Mouse (Mus musculus) stomach, embryonic 16.5 days (tissue): ENCODE measurements around the gene Cand2. TPM values are rescaled to one million over a fixed set of nuclear protein-coding genes. Genes with fewer than 3 reads are reported as not detected.
"Not testable (repeated sequence)": the region's sequence is repeated elsewhere in the genome, so short reads cannot be mapped to it uniquely, and the experiment has no call there.

ENCODE experiments used
- ATAC-seq: fragments of 200-750 bp; cut with Nextera tagmentation; 2 replicates; pipeline ENCODE4 v1.8.0; 2017; ENCODE audit warnings: moderate number of reproducible peaks, moderate TSS enrichment; ENCODE audit not compliant: insufficient read depth, low FRiP score
- H3K27ac ChIP-seq: fragments of 300-500 bp; sonication (generic); 2 replicates; pipeline ENCODE4 v1.5.1; 2014; ENCODE audit warnings: low read length
- H3K27me3 ChIP-seq: fragments of 300-500 bp; sonication (generic); 2 replicates; pipeline ENCODE4 v1.6.1; 2014; ENCODE audit warnings: low read length, control low read depth, mixed read lengths; ENCODE audit not compliant: control insufficient read depth, insufficient read depth
- H3K36me3 ChIP-seq: fragments of 300-500 bp; sonication (generic); 2 replicates; pipeline ENCODE4 v1.6.1; 2014; ENCODE audit warnings: low read length; ENCODE audit not compliant: control insufficient read depth, insufficient read depth
- H3K4me1 ChIP-seq: fragments of 300-500 bp; sonication (generic); 2 replicates; pipeline ENCODE4 v1.6.1; 2014; ENCODE audit warnings: low read length, control low read depth, mixed read lengths; ENCODE audit not compliant: control insufficient read depth, insufficient read depth
- H3K4me2 ChIP-seq: fragments of 300-500 bp; sonication (generic); 2 replicates; pipeline ENCODE4 v1.6.1; 2014; ENCODE audit warnings: low read depth, low read length, mixed read lengths
- H3K4me3 ChIP-seq: fragments of 300-500 bp; sonication (generic); replicated peaks from 2 replicates; pipeline ENCODE4 v1.5.1; 2014; ENCODE audit warnings: mild to moderate bottlenecking, low read length
- H3K9ac ChIP-seq: fragments of 300-500 bp; sonication (generic); 2 replicates; pipeline ENCODE4 v1.6.1; 2014; ENCODE audit warnings: low read length
- H3K9me3 ChIP-seq: fragments of 300-500 bp; sonication (generic); replicated peaks from 2 replicates; pipeline ENCODE4 v1.6.1; 2016; ENCODE audit warnings: low read length, control low read depth; ENCODE audit not compliant: control insufficient read depth
- WGBS: fragments of 180-500 bp; shearing (Covaris S2); extraction: QIAGEN DNeasy Blood & Tissue Kit; methylation state at CpG from one replicate; pipeline ENCODE4 v1.1.7; 2014; 5-methylcytosine and 5-hydroxymethylcytosine counted together
- polyA plus RNA-seq: library from polyadenylated mRNA; unstranded; fragments of >200 nt; fragmentation: Nextera tagmentation; extraction: Ambion mirVana; gene quantifications from 2 replicates; pipeline ENCODE4 v1.2.1, GENCODE M21; 2015

The Cand2 gene
- polyA plus RNA-seq, 1 experiment from 2014 or later: 22.6 TPM

DNA sequence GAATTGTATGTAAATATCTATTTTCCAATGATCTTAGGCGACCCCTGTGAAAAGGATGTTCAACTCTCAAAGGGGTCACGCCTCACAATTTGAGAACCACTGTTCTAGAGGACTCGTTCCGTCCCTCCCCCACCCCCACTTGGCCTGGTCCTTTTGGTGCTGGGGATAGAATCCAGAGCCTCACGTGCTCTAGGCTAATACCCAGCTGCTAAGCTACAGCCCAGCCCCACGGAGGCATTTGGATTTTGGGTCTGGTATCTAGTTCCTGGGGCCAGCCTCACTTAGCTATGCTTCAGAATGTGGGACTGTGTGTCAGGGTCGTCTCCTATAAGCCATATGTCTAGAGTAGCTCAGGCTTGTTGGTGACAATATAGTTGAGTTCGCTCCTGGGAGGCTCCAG, 37.3 kb downstream of the Cand2 start:
- Histone ChIP-seq H3K4me3 (no peak overlapping the region), H3K27me3 (no peaks in the 10 kb centered on the region), H3K4me2 (no peak overlapping the region), H3K27ac (no peak overlapping the region), H3K4me1 (peaks cover 8% of the 10 kb centered on the region), H3K9ac (no peak overlapping the region), H3K9me3 (no peaks in the 10 kb centered on the region), H3K36me3 (peaks cover 7% of the 10 kb centered on the region; the same call in 1 of the 2 replicates)
- WGBS: 67% methylated on average over 8 of the region's 8 CpGs
- no peak for ATAC-seq

DNA sequence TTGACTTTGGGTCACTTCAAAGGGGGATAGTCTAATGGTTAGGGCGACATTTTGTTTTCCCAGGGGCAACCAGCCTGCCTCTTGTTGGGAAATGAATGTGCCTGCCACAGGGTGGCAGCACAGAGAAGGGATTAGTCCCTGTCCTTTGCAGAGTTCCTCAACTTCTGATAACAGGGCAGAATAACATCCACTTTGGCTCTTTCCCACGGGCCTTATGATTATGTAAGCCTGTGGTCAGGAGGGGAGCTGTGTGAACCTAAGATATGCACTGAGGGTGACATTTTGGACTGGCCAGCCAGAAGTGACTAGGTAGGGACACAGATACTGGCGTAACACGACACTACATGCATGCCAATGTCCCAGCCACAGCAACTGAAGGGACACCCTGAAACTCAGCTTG, 39.8 kb downstream of the Cand2 start:
- H3K27ac ChIP-seq: no peak overlapping the region
- no peaks in the 10 kb centered on the region for H3K27me3 ChIP-seq
- WGBS: 26% methylated on average over 4 of the region's 4 CpGs
- no peak overlapping the region for H3K4me2 ChIP-seq
- peak; percentile 23; the same call in 1 of the 2 replicates for ATAC-seq
- H3K4me1 ChIP-seq: no peaks in the 10 kb centered on the region; the same call in 1 of the 2 replicates
- no peak overlapping the region for H3K9ac ChIP-seq
- H3K36me3 ChIP-seq: no peaks in the 10 kb centered on the region
- H3K9me3 ChIP-seq: no peaks in the 10 kb centered on the region
- H3K4me3 ChIP-seq: no peak overlapping the region

DNA sequence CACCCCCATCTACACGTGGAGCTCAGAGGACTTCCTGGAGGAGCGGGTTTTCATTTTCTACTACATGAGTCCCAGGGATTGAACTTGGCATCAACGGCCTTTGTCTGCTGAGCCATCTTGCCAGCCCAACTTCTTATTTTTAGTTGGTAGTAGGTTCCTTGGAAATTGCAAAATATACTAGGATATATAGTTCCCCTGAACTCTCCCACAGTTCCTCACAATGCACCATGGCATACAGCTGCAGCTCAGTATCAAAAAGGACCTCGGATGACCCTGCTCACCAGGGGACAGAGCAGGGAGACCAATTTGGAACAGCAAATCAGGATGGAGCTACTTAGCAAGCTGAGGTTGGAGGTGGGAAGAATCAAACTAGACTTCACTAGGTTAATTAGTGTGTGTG, 40.7 kb downstream of the Cand2 start:
- H3K36me3 ChIP-seq: no peaks in the 10 kb centered on the region
- no peak for ATAC-seq
- 78% methylated on average over 4 of the region's 4 CpGs for WGBS

DNA sequence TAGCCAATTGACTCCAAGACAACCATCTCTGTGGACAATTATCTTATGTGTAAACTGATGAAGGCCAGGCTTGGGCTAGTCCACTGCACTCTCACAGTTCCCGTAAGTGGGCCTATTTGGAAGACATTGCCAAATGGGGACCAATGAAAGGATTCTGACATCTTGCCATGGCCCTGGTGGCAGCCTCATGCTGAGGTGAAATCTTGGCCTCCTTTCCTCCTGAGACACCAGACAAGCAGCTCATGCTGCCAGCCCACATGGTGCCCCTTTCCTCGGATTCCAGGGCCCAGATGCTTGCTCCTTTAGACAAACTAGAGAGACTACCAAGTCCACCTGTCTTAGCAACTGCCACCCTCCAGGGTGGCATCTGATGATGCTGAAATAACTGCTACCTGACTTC, 43.8 kb downstream of the Cand2 start:
- H3K27me3 ChIP-seq: no peaks in the 10 kb centered on the region
- no peaks in the 10 kb centered on the region for H3K9me3 ChIP-seq
- H3K4me2 ChIP-seq: no peak overlapping the region
- no peaks in the 10 kb centered on the region for H3K4me1 ChIP-seq
- ATAC-seq: no peak
- WGBS: 82% methylated on average over 2 of the region's 2 CpGs
- no peak overlapping the region for H3K9ac ChIP-seq
- H3K27ac ChIP-seq: no peak overlapping the region
- no peaks in the 10 kb centered on the region for H3K36me3 ChIP-seq
- H3K4me3 ChIP-seq: no peak overlapping the region

More for the DNA sequence above, 40.7 kb downstream of the Cand2 start:
- Histone ChIP-seq H3K9me3 (no peaks in the 10 kb centered on the region), H3K4me2 (no peak overlapping the region), H3K9ac (no peak overlapping the region), H3K4me3 (no peak overlapping the region), H3K27ac (no peak overlapping the region), H3K4me1 (no peaks in the 10 kb centered on the region), H3K27me3 (no peaks in the 10 kb centered on the region)

DNA sequence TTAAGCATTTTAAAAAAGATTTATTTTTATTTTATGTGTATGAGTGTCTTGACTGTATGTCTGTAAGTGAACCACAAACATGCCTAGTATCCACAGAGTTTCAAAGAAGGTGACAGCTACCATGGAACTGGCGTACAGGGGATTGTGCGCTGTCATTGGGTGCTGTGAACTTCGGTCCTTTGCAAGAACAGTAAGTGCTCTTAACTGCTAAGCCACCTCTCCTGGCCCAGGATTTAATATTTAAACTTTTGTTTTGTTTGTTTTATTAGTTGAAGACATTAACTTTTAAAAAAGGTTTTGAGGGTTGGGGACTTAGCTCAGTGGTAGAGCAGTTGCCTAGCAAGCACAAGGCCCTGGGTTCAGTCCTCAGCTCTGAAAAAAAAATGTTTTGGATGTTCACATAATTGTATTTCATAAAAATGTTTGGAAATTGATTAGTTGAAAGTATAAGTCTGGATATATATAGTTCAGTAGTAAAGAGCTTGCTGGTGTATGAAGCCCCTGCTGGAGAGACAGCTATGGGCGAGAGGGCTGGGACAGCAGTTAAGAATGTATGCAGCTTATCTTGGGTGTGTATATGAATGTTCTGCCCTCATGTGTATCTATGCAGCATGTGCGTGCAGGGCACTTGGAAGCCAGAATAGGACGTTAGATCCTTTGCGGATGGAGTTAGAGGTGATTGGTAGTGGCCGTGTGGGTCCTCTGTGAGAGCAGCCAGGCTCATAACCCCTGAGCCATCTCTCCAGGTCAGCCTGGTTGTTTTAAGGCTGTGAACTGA, 47.1 kb downstream of the Cand2 start:
- Histone ChIP-seq H3K27me3 (no peaks in the 10 kb centered on the region), H3K9me3 (no peaks in the 10 kb centered on the region), H3K9ac (no peak overlapping the region), H3K27ac (no peak overlapping the region), H3K36me3 (no peaks in the 10 kb centered on the region), H3K4me1 (no peaks in the 10 kb centered on the region), H3K4me3 (no peak overlapping the region), H3K4me2 (no peak overlapping the region)
- 71% methylated on average over 8 of the region's 8 CpGs for WGBS
- ATAC-seq: no peak

DNA sequence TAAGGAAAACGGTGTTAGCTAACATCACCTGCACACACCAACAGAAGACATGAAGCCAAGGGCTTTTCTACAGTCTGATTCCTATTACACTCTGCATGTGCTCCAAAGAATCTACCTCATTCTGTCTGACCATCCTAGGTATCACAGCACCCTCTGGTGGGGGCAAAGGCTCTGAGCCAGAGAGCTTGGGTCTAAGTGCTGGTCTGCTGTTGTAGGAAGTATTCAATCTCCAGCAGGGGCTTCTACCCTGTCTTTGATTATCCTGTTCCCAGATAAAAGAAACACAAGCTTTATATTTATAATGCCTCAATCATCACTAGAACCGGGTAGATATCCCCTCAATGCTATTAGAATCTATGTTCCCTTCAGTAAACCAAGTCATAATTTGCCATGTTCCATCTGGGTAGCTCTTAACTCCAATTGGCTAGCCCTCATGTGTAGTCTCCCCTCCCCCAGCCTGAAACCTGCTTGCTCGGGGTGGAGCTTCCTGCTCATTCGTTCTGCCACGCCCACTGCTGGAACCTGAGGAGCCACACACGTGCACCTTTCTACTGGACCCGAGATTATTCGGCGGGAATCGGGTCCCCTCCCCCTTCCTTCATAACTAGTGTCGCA, 49.6 kb downstream of the Cand2 start:
- not testable (repeated sequence) for H3K9me3 ChIP-seq, H3K9ac ChIP-seq, H3K36me3 ChIP-seq, H3K27me3 ChIP-seq, H3K27ac ChIP-seq, H3K4me3 ChIP-seq, H3K4me1 ChIP-seq
- ATAC-seq: peak; percentile 97
- H3K4me2 ChIP-seq: peak overlapping the region; percentile 28; the same call in 1 of the 2 replicates
- WGBS: 4% methylated on average over 5 of the region's 11 CpGs

DNA sequence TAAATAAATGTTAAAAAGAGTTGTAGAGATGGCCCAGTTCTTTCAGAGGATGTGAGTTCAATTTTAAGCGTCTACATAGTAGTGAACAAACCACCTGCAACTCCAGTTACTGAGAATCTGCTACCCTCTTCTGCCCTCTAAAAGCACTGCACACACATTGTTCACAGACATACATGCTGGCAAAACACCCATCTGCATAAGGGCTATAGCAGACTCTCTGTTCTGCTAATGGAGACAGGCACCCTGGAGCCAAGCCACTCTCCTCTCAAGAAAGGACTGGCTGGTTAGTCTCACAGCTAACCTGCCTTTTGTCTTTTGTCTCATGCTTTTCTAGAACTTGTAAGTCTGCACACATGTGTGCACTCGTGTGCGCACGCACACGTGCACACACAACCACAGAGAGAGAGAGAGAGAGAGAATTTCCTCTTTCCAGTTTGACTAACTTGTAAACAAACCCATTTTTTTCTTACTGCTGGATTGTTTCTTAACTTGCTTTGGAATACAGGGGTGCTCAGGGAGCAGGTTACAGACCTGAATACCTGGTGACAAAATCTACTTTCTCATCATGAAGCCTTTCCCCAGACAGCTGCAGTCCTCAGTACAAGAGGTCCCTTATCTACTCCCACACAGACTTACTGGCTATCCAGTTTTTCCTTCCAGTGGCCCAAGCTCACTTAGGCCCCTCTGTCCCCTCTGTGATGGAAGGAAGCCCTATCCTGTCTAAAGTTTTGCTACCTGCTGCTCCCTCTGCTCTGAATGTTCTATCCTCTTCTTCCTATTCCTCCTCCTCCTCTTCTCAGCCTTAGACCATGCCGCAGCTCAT, 56.7 kb downstream of the Cand2 start:
- Histone ChIP-seq H3K27me3 (no peaks in the 10 kb centered on the region), H3K4me3 (no peak overlapping the region), H3K9ac (no peak overlapping the region), H3K4me1 (no peaks in the 10 kb centered on the region), H3K4me2 (no peak overlapping the region), H3K36me3 (no peaks in the 10 kb centered on the region), H3K27ac (no peak overlapping the region), H3K9me3 (no peaks in the 10 kb centered on the region)
- ATAC-seq: no peak
- WGBS: 81% methylated on average over 6 of the region's 6 CpGs

DNA sequence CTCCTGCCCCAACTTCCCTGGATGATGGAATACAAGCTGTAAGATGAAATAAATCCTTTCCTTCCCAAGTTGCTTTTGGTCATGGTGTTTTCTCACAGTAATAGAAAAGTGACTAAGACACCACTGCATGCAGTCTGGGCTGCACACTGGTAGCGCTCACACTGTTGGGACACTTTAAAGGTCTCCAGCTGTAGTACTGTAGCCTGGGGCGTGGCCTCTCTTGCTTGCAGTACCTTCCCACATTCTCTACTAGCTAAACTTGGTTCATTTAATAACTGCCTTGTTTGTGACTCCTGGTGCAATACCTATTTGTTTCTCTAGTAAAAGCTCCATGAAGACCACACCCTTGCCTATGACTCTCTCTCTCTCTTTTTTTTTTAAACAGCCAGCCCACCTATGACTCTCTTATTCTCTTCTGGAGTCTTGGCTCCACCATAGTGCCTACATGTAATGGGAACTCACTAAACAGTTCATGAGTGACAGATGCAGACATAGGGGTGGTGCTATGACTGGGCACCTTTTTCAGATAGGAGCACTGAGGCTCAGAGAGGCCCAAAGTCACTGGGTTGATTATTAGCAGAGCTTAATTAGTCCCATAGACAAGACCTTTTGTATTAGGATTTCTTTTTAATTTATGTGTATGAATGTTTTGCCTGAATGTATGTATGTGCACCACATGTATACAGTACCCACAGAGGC, 58.0 kb downstream of the Cand2 start:
- Histone ChIP-seq H3K9me3 (no peaks in the 10 kb centered on the region), H3K27ac (no peak overlapping the region), H3K4me3 (no peak overlapping the region), H3K36me3 (no peaks in the 10 kb centered on the region), H3K9ac (no peak overlapping the region), H3K4me2 (no peak overlapping the region), H3K27me3 (no peaks in the 10 kb centered on the region), H3K4me1 (no peaks in the 10 kb centered on the region)
- ATAC-seq: no peak
- 87% methylated on average over 2 of the region's 2 CpGs for WGBS
